Comparison of ENCODE assay signal across 15 mouse cellular contexts in genomic region chr3:70436671-70437070, GRCm38 (mm10).
DNase-seq lines count a peak whose midpoint lies in the region; ATAC-seq and TF ChIP-seq lines count a peak whose summit lies in the region.
"Had no signal": no experiment of that assay in that cellular context is flagged by ENCODE, and none has a peak within 500 bp of the region (broad histone marks: within the 10 kb centered on the region; RNA-seq: fewer than 3 reads in every experiment).

No protein-coding gene starts in this region.

- 52% methylated on average over 4 of the region's 4 CpGs for WGBS in limb, embryonic 14.5 days
- WGBS in midbrain, embryonic 15.5 days: 82% methylated on average over 4 of the region's 4 CpGs

- H3K27ac ChIP-seq in limb, embryonic 14.5 days (replicated peaks; ENCODE audit: low read depth, low read length): no peak overlapping the region
- H3K27ac ChIP-seq in midbrain, embryonic 15.5 days: no peak overlapping the region
- H3K27ac ChIP-seq: heart, adult 2 months had no signal

- no peaks in the 10 kb centered on the region for H3K4me1 ChIP-seq in limb, embryonic 14.5 days (ENCODE audit: control insufficient read depth, insufficient read depth, low read length)
- no peaks in the 10 kb centered on the region for H3K4me1 ChIP-seq in midbrain, embryonic 15.5 days

- H3K9me3 ChIP-seq in limb, embryonic 14.5 days (ENCODE audit: control insufficient read depth, low read length): no peaks in the 10 kb centered on the region
- H3K9me3 ChIP-seq in midbrain, embryonic 15.5 days: no peaks in the 10 kb centered on the region
- H3K9me3 ChIP-seq: G1E had no signal

- ATAC-seq in limb, embryonic 14.5 days (ENCODE audit: low FRiP score, low read depth): no peak
- ATAC-seq in midbrain, embryonic 15.5 days (replicated peaks): no peak
- ATAC-seq: CD4-positive, CD25-positive, alpha-beta regulatory T cell, adult 4 months; liver, postnatal 0 days had no signal

- no peaks in the 10 kb centered on the region for H3K27me3 ChIP-seq in limb, embryonic 14.5 days (ENCODE audit: control insufficient read depth, insufficient read depth, low read length)
- no peaks in the 10 kb centered on the region for H3K27me3 ChIP-seq in midbrain, embryonic 15.5 days (replicated peaks)

- no peaks in the 10 kb centered on the region for H3K36me3 ChIP-seq in limb, embryonic 14.5 days (ENCODE audit: control insufficient read depth, insufficient read depth, low read length)
- no peaks in the 10 kb centered on the region for H3K36me3 ChIP-seq in midbrain, embryonic 15.5 days (replicated peaks)
- H3K36me3 ChIP-seq: G1E had no signal

- H3K4me2 ChIP-seq in limb, embryonic 14.5 days (replicated peaks; ENCODE audit: low read depth, low read length, severe bottlenecking): no peak overlapping the region
- H3K4me2 ChIP-seq in midbrain, embryonic 15.5 days: no peak overlapping the region

- no peak for TF ChIP-seq POLR2A in limb, embryonic 14.5 days (IDR thresholded peaks at IDR 0.05; ENCODE audit: borderline replicate concordance, extremely low read depth, insufficient read depth, insufficient read length)

- no peak overlapping the region for H3K4me3 ChIP-seq in limb, embryonic 14.5 days (replicated peaks; ENCODE audit: low read length)
- no peak overlapping the region for H3K4me3 ChIP-seq in midbrain, embryonic 15.5 days
- H3K4me3 ChIP-seq: heart, adult 2 months had no signal

- no peak overlapping the region for H3K9ac ChIP-seq in limb, embryonic 14.5 days (ENCODE audit: low read depth, low read length, severe bottlenecking)
- H3K9ac ChIP-seq in midbrain, embryonic 15.5 days: no peak overlapping the region
- H3K9ac ChIP-seq: liver, postnatal 0 days had no signal

- peak; percentile 60 to 66 for DNase-seq in kidney, postnatal 4 days
- DNase-seq in kidney, adult 9 months: no peak
- peak; percentile 26 for DNase-seq in NIH3T3 (ENCODE audit: low read depth)
- DNase-seq in embryo, embryonic 11 days: peak; percentile 28
- DNase-seq in limb, embryonic 14.5 days (ENCODE audit: low spot score): peak; percentile 58
- no peak for DNase-seq in thymus, postnatal 36 days
- DNase-seq: adrenal gland, adult 2 months; cerebellum, adult 8-10 months; gastrocnemius, postnatal 10 days; heart, adult 2 months; liver, postnatal 0 days; thymus, postnatal 4 days had no signal

Comparison
In these comparisons a context has a peak if more than half of its experiments do, and no peak if none do; other contexts are left out.
1. DNase-seq: peak in kidney, postnatal 4 days (2 of 2), NIH3T3 (single experiment), embryo, embryonic 11 days (single experiment) and limb, embryonic 14.5 days (single experiment); none in kidney, adult 9 months (single experiment) and thymus, postnatal 36 days (0 of 2).